Mouse (Mus musculus) midbrain, embryonic 11.5 days (tissue): ENCODE data around the gene Gm11595. TPM values are rescaled to one million over a fixed set of nuclear protein-coding genes. Genes with fewer than 3 reads are reported as not detected.

Experiments used
- ATAC-seq: fragments of 200-750 bp; cut with Nextera tagmentation; 2 replicates; pipeline ENCODE4 v1.8.0; 2017; ENCODE audit warnings: moderate TSS enrichment, moderate library complexity; ENCODE audit not compliant: low FRiP score
- DNase-seq: peaks from one replicate; pipeline ENCODE4 v3.0.0; 2015; ENCODE audit warnings: low spot score; ENCODE audit errors: missing footprints
- H3K27ac ChIP-seq: fragments of 300-500 bp; sonication (generic); 2 replicates; pipeline ENCODE4 v1.5.1; 2014; ENCODE audit warnings: low read depth, low read length
- H3K27me3 ChIP-seq: fragments of 300-500 bp; sonication (generic); 2 replicates; pipeline ENCODE4 v1.6.1; 2014; ENCODE audit warnings: mild to moderate bottlenecking, low read length, moderate library complexity, mixed read lengths; ENCODE audit not compliant: control insufficient read depth, insufficient read depth
- H3K36me3 ChIP-seq: fragments of 300-500 bp; sonication (generic); 2 replicates; pipeline ENCODE4 v1.6.1; 2014; ENCODE audit warnings: mild to moderate bottlenecking, low read length, moderate library complexity, mixed read lengths; ENCODE audit not compliant: control insufficient read depth, insufficient read depth
- H3K4me1 ChIP-seq: fragments of 300-500 bp; sonication (generic); 2 replicates; pipeline ENCODE4 v1.6.1; 2014; ENCODE audit warnings: low read length; ENCODE audit not compliant: control insufficient read depth, insufficient read depth
- H3K4me2 ChIP-seq: fragments of 300-500 bp; sonication (generic); 2 replicates; pipeline ENCODE4 v1.6.1; 2014; ENCODE audit warnings: mild to moderate bottlenecking, moderate library complexity
- H3K4me3 ChIP-seq: fragments of 300-500 bp; sonication (generic); 2 replicates; pipeline ENCODE4 v1.5.1; 2014; ENCODE audit warnings: low read depth, low read length
- H3K9ac ChIP-seq: fragments of 300-500 bp; sonication (generic); 2 replicates; pipeline ENCODE4 v1.6.1; 2014; ENCODE audit warnings: low read length
- H3K9me3 ChIP-seq: fragments of 300-500 bp; sonication (generic); 2 replicates; pipeline ENCODE4 v1.6.1; 2016; ENCODE audit warnings: low read length; ENCODE audit not compliant: control insufficient read depth
- WGBS: fragments of 180-500 bp; shearing (Covaris S2); extraction: QIAGEN DNeasy Blood & Tissue Kit; methylation state at CpG from one replicate; pipeline ENCODE4 v1.1.7; 2014; 5-methylcytosine and 5-hydroxymethylcytosine counted together
- polyA plus RNA-seq: library from polyadenylated mRNA; unstranded; fragments of >200 nt; fragmentation: Nextera tagmentation; extraction: Ambion mirVana; gene quantifications from 2 replicates; pipeline ENCODE4 v1.2.1, GENCODE M21; 2014

Gm11595 gene
- polyA plus RNA-seq, 1 experiment from 2014 or later = not detected

DNA sequence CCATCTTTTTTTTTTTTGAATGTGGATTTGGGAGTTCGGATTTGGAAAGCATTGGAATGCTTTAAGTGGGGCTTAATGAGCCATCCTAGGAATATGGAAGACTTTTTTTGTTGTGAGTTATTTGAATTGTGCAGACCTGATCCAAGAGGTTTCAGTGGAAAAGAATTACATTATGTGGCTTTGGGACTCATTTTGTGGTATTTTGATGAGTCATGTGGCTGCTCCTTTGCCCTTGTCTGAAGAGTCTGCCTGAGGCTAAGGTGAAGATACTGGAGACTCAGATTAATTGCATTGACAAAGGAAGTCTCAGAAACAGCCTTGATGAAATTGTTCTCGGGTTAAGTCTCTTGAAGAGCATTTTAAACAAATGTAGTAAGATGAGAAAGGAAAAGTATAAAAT is 4.3 kb downstream of the Gm11595 start:
- Histone ChIP-seq H3K9ac (no peak overlapping the region), H3K9me3 (no peaks in the 10 kb centered on the region), H3K4me1 (no peaks in the 10 kb centered on the region), H3K4me2 (no peak overlapping the region), H3K4me3 (no peak overlapping the region), H3K27ac (no peak overlapping the region), H3K27me3 (no peaks in the 10 kb centered on the region), H3K36me3 (no peaks in the 10 kb centered on the region)
- DNase-seq (no peak), ATAC-seq (no peak)
- WGBS = 72% methylated on average over 2 of the region's 2 CpGs

GRCm38 (mm10) chr11:99758877-99759276 is 13.8 kb downstream of the Gm11595 start:
- Histone ChIP-seq H3K9me3 (no peaks in the 10 kb centered on the region), H3K4me2 (no peak overlapping the region), H3K4me1 (no peaks in the 10 kb centered on the region), H3K36me3 (no peaks in the 10 kb centered on the region), H3K27ac (no peak overlapping the region), H3K4me3 (no peak overlapping the region), H3K27me3 (no peaks in the 10 kb centered on the region), H3K9ac (no peak overlapping the region)
- ATAC-seq = no peak
- DNase-seq = no peak
- WGBS = 95% methylated on average over 1 of the region's 1 CpGs

DNA sequence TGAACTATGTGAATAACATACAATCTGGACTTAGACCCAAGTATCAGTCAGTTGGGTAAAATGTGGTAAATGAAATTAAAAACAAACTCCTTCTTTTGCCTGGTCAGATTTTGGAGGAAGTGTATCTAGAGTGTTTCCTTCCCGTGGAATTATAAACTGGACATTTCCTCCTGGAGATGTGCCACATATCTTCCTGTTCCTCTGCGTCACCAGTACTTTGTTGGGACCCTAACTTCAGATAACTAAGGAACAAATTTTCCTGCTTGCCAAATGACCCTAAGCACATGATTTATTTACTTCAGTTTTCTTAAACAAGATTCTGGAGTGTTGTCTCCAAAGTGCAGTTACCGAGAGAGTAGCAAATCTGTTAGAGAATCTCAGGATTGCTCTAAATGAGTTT is 28.7 kb downstream of the Gm11595 start:
- no peak overlapping the region for H3K27ac ChIP-seq
- WGBS = 90% methylated on average over 3 of the region's 3 CpGs

DNA sequence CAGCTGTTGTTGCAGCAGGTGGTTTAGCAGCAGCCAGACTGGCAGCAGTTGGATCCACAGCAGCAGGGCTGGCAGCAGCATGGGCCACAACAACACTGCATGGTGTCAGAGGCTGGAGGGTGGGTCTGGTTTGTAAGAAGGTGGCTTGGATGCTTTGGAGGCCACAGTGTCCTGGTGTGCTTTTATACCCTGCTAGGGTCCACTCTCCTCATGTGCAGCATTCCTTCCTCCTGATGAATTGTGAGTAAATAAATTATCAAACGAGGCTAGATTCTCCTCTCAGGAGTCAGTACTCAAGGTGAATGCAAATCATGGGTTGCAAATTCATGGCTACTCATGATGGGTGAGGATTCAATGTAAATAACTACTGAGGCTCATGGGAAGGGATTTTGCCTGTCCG is 38.5 kb downstream of the Gm11595 start, which contains the start of gene Gm14180:
Gm14180 (minus strand) TSS at position 101 of the 400 bp plus-strand sequence.
- Histone ChIP-seq H3K4me3 (no peak within 1 kb of the TSS), H3K27me3 (no peaks in the 10 kb centered on the region), H3K36me3 (no peaks in the 10 kb centered on the region), H3K9me3 (no peaks in the 10 kb centered on the region), H3K27ac (no peak within 1 kb of the TSS), H3K4me1 (no peaks in the 10 kb centered on the region), H3K9ac (no peak within 1 kb of the TSS), H3K4me2 (no peak within 1 kb of the TSS)
- ATAC-seq = no peak
- 75% methylated on average over 2 of the region's 2 CpGs for WGBS
- DNase-seq = no peak

More for the DNA sequence above, 28.7 kb downstream of the Gm11595 start:
- Histone ChIP-seq H3K9ac (no peak overlapping the region), H3K27me3 (no peaks in the 10 kb centered on the region), H3K4me1 (no peaks in the 10 kb centered on the region), H3K4me3 (no peak overlapping the region), H3K36me3 (no peaks in the 10 kb centered on the region), H3K9me3 (no peaks in the 10 kb centered on the region), H3K4me2 (no peak overlapping the region)
- ATAC-seq = no peak
- no peak for DNase-seq

DNA sequence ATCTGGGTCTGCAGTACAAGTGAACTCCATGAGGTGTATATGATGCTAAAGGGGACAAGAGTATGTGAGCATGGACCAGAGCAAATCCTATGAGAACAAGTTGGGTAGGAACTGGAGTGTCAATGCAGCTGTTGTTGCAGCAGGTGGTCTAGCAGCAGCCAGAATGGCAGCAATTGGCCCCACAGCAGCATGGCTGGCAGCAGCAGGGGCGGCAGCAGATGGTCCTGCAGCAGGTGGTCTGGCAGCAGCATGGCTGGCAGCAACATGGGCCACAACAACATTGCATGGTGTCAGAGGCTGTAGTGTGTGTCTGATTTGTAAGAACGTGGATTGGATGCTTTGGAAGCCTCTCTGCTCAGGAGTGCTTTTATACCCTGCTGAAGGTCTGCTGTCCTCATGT is 48.7 kb downstream of the Gm11595 start:
- Histone ChIP-seq H3K27ac (no peak overlapping the region), H3K4me3 (no peak overlapping the region), H3K4me2 (no peak overlapping the region), H3K27me3 (no peaks in the 10 kb centered on the region), H3K36me3 (no peaks in the 10 kb centered on the region), H3K4me1 (no peaks in the 10 kb centered on the region), H3K9me3 (no peaks in the 10 kb centered on the region), H3K9ac (no peak overlapping the region)
- ATAC-seq (no peak), DNase-seq (no peak)
- WGBS = 77% methylated on average over 2 of the region's 2 CpGs

Other genes with a start within 250 kb of the Gm11595 start
- gene Krt40, start 229.8 kb downstream of the Gm11595 start, polyA plus RNA-seq = not detected in 2 replicates
- gene Krtap3-3, start 222.0 kb downstream of the Gm11595 start, polyA plus RNA-seq = not detected in 2 replicates
- not detected in 2 replicates for gene Krtap3-2, start 216.1 kb downstream of the Gm11595 start, polyA plus RNA-seq
- not detected in 2 replicates for gene Gm11939, start 213.4 kb downstream of the Gm11595 start, polyA plus RNA-seq
- gene Krtap3-1, start 206.3 kb downstream of the Gm11595 start, polyA plus RNA-seq = not detected in 2 replicates
- not detected in 2 replicates for gene Krtap1-5, start 191.9 kb downstream of the Gm11595 start, polyA plus RNA-seq
- not detected in 2 replicates for gene Krtap1-4, start 189.3 kb downstream of the Gm11595 start, polyA plus RNA-seq
- gene Krtap1-3, start 181.6 kb downstream of the Gm11595 start, polyA plus RNA-seq = not detected in 2 replicates
- not detected in 2 replicates for gene Krtap9-3, start 174.8 kb downstream of the Gm11595 start, polyA plus RNA-seq
- gene Gm11938, start 169.6 kb downstream of the Gm11595 start, polyA plus RNA-seq = not detected in 2 replicates
- gene Gm11937, start 162.7 kb downstream of the Gm11595 start, polyA plus RNA-seq = not detected in 2 replicates
- gene Krtap2-4, start 158.1 kb downstream of the Gm11595 start, polyA plus RNA-seq = not detected in 2 replicates
- gene Gm11562, start 152.5 kb downstream of the Gm11595 start, polyA plus RNA-seq = not detected in 2 replicates
- not detected in 2 replicates for gene Krtap4-1, start 144.7 kb downstream of the Gm11595 start, polyA plus RNA-seq
- not detected in 2 replicates for gene Krtap4-2, start 137.8 kb downstream of the Gm11595 start, polyA plus RNA-seq
- gene Krtap4-7, start 128.8 kb downstream of the Gm11595 start, polyA plus RNA-seq = not detected in 2 replicates
- gene Gm11555, start 122.7 kb downstream of the Gm11595 start, polyA plus RNA-seq = not detected in 2 replicates
- gene Gm11563, start 114.0 kb downstream of the Gm11595 start, polyA plus RNA-seq = not detected in 2 replicates
- not detected in 2 replicates for gene Krtap4-6, start 107.0 kb downstream of the Gm11595 start, polyA plus RNA-seq
- gene Gm14190, start 82.2 kb downstream of the Gm11595 start, polyA plus RNA-seq = not detected in 2 replicates
- gene Gm14180, start 38.6 kb downstream of the Gm11595 start, polyA plus RNA-seq = not detected in 2 replicates
- not detected in 2 replicates for gene Krtap4-8, start 7.8 kb upstream of the Gm11595 start, polyA plus RNA-seq
- gene Krtap4-9, start 12.3 kb upstream of the Gm11595 start, polyA plus RNA-seq = not detected in 2 replicates
- not detected in 2 replicates for gene Gm11596, start 20.6 kb upstream of the Gm11595 start, polyA plus RNA-seq
- not detected in 2 replicates for gene Gm11569, start 26.0 kb upstream of the Gm11595 start, polyA plus RNA-seq
- not detected in 2 replicates for gene Gm11554, start 31.5 kb upstream of the Gm11595 start, polyA plus RNA-seq
- gene Krtap4-13, start 37.0 kb upstream of the Gm11595 start, polyA plus RNA-seq = not detected in 2 replicates
- gene Gm11564, start 42.8 kb upstream of the Gm11595 start, polyA plus RNA-seq = not detected in 2 replicates
- gene 2300003K06Rik, start 65.2 kb upstream of the Gm11595 start, polyA plus RNA-seq = not detected in 2 replicates
- gene Krtap4-16, start 78.7 kb upstream of the Gm11595 start, polyA plus RNA-seq = not detected in 2 replicates
- gene Gm11568, start 85.0 kb upstream of the Gm11595 start, polyA plus RNA-seq = not detected in 2 replicates
- not detected in 2 replicates for gene Gm11559, start 91.6 kb upstream of the Gm11595 start, polyA plus RNA-seq
- not detected in 2 replicates for gene Krtap9-1, start 100.5 kb upstream of the Gm11595 start, polyA plus RNA-seq
- gene Gm11567, start 106.3 kb upstream of the Gm11595 start, polyA plus RNA-seq = not detected in 2 replicates
- not detected in 2 replicates for gene Krtap31-1, start 135.0 kb upstream of the Gm11595 start, polyA plus RNA-seq
- gene Gm11565, start 141.8 kb upstream of the Gm11595 start, polyA plus RNA-seq = not detected in 2 replicates
- gene Krtap31-2, start 163.4 kb upstream of the Gm11595 start, polyA plus RNA-seq = not detected in 2 replicates
- gene Krtap9-5, start 175.6 kb upstream of the Gm11595 start, polyA plus RNA-seq = not detected in 2 replicates
- not detected in 2 replicates for gene Krtap29-1, start 206.1 kb upstream of the Gm11595 start, polyA plus RNA-seq
- not detected in 2 replicates for gene Krtap16-1, start 213.7 kb upstream of the Gm11595 start, polyA plus RNA-seq
- not detected in 2 replicates for gene Krtap17-1, start 221.1 kb upstream of the Gm11595 start, polyA plus RNA-seq
- gene Krt33a, start 243.3 kb upstream of the Gm11595 start, polyA plus RNA-seq = not detected in 2 replicates